Mouse (Mus musculus) ovary, postnatal 10 days (tissue): Measurements from ENCODE around the gene Aplp2.
A peak's percentile ranks its signal among the peaks of the same experiment; 100 is the strongest.

Experiments used
- DNase-seq: peaks from one replicate; pipeline ENCODE4 v3.0.0; 2022; ENCODE audit warnings: low spot score

The Aplp2 gene

DNA sequence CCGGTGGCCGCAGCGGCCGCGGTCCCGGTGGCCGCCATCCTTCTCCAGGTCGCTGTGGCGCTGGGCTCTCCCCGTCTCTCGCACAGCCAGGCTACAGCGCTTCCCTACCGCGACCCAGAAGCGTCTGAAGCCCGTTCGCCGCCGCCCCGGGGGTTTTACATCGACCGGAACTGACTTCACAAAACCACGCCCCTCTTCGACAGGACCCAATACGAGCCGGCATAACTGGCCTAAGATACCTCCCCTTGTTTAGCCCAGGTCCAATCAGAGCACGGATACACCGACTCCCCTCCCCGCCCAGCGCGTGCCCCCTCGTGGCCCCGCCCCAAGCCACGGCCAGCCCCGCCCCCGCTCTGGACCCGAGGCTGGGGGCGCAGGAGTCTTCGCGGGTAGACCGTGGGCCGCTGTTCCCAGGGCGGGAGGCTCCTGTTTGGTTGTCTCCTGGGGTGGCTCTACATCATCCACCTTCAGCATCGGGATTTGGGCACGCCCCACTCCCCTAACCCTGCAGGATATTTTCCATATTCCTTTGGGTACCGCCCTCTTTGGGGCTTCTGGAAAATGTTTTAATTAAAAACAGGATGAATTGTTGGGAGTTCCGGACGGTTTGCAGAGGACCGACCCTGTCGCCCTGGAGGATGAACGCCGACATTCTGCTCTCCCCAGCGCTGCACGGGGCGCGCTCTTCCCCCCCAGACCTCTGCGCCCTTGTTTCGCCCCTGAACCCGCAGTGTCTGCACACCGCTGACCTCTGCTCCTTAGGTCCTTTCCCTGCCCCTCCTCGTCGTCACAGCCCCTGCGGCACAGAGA is at the start of gene Aplp2:
Gene Aplp2 (minus strand): TSS at position 126 of the 810 bp plus-strand sequence.
- DNase-seq: peak; percentile 98

DNA sequence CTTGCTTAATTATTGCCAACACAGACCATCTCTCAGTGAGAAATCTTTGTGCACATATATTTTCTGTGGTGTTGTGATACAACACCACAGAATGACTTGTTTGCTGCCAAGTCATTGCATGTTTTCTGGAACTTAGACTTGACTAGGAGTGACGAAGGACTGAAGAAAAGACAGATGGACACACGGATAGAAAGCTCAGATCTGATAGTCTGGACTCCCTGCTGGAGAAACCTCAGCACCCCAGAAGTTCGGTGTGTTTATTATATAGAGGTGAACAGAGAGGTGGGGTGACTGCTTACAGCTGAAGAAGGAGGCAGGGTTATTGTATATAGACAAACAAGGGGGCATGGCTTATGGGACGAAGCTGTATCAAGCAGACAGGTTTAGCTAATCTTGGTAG is 48.6 kb upstream of the Aplp2 start:
- no peak for DNase-seq

DNA sequence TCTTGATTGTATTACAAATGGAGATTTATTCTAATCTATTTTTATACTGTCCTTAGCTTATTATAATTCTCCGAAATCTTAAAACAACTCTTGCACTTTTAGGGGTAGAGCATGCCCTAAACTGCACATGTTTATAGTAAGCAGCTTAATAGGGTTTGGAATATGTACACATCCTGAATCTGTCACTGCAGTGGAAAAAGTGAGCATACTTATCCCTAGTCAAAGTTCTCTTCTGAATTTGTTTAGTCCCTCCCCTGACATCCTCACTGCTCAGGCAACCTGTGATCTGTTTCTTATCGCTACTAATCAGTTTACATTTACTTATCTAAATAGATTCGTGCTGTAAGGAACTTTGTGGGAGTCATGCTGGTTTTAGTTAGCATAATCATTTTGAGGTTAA is 46.6 kb upstream of the Aplp2 start:
- DNase-seq: no peak

DNA sequence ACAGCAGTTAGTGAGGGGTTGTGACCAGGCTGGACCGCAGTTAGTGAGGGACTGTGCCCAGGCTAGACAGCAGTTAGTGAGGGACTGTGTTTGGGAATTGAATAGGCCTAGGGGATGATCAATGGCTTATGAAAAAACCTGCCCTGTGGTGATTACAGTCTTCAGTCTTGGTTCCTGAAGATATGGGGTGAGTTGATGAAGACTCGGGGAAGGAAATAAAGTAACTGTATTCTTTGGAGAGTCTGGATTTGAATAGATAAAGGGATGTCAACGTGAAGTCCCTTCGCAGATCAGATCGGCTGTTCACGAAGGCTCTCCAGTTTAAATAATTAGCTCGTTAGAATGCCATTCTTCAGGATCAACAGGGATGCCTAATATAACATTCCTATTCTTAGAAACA is 44.3 kb upstream of the Aplp2 start:
- no peak for DNase-seq

DNA sequence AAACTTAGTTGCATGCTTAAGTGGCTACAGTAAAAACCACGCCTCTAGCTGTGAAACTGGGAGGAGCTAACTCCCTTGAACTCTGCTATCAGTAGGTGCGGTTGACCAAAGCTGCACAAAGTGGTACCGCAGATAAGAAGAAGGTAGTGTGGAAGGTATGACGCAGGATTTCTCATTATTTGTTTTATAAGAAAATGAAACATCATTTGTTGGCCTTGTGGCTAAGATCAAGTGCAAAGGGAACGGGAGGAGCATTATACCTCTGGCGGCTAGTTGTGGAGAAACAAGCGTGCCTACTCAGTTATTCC is 43.0 kb upstream of the Aplp2 start:
- DNase-seq: no peak

DNA sequence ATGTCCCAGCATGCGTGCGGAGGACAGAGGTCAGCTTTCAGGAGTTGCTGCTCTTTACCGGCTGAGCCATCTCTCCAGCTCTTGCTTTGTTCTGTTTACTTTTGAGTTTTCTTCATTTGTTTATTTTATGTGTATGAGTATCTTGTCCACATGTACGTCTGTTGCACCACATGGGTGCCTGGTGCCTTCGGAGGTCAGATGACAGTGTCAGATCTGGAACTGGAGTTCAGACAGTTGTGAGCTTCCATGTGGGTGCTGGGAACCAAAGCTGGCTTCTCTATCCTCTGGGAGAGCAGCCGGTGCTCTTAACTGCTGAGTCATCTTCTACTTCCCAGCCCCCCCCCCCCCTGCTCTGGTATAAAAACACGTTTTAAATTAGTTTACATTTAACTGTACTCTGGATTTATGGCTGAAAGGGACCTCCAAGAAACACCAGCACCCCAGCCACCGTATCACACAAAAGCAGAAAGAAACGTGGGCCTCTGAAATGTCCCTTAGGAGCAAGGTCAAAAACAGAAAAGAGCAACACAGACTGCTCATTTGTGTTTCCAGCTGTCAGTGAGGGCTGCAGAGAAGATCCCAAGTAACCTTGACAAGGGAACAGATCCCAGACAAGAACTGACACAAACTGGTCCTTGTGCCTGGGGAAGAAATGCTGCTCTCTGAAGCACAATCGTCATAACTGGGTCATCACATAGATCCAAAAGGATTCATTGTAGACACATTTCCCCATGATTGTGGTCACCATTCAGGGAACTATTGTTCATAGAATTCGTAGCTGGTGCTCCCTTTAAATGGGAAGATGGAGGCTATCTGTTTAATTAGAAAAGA is 42.5 kb upstream of the Aplp2 start:
- DNase-seq: no peak

DNA sequence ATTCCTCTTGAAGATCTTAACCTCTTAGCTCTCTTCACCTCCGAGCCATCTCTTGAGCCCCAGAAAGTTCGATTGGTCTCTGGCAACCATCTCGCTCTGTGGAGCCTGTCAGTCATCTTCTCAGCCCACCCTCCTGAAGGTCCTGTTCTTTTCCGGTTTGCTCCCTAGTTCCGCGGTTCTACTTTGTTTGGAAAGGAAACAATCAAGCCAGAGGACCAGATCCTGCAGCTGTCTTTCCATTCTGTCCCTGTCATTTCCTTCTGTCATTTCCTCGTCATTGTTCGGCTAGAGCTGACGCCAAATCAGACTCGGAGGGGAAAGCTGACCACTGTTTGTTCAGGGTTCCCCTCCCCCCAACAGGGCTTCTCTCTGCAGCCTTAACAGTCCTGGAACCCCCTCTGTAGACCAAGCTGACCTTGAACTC is 41.7 kb upstream of the Aplp2 start:
- no peak for DNase-seq

DNA sequence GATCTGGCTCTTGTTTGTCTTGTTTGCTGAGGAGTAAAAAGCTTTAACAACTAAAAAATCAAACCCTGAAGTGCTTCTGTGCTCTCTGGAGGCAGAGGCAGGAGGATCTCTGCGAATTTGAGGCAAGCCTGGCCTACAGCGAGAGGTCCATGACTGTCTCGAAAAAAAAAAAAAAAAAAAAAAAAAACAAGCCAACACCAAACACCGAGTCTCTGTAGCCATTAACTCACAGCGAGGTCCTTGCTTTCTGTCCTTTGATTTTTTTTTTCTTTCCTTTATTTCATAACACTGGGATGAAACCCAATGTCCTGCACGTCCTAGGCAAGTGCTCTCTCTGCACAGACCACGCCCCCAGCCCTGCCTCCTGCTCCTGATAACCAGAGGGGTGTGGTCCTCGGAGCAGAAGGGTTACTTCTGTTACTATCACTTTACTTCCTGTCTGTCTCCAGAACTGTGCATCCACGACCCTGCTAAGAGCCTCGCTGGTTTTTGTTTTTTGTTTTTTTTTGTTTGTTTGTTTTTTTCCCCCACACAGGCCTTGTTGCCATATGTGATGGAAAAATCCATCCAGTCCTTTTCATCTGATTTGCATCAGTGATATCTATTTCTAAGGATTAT is 40.7 kb upstream of the Aplp2 start:
- DNase-seq: no peak

DNA sequence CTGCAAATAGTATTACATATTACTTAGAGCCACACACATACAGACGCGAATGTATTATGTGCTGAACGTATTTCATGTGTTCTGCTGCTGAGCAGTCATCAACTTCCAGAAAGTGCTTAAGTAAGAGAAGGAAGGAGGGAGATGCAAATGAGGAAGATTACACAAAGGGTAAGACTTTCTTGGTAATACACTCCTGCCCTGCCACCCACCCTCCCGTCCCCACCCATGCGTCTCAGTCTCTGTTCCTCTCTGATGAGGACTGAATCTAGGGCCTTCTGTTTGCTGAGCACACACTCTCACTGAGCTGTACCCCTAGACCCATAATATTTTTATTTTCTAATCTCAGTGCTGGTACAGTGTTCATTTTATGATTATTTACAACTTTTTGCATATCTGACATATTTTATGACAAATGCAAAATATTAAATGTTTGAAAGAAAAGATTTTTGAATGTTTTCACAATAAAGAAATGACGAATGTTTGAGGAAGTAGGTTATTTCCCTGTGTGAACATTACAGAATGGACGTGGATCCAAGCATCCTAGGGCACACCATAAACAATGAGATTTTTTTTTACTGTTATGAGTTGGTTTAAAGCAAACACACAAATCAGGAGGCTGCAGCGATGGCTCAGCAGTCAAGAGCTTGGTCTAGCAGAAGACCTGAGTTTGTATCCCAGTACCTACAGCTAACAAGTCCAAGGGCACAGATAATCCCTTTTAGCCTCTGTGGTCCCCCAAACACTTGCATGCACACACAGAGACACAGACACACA is 36.0 kb upstream of the Aplp2 start:
- no peak for DNase-seq

DNA sequence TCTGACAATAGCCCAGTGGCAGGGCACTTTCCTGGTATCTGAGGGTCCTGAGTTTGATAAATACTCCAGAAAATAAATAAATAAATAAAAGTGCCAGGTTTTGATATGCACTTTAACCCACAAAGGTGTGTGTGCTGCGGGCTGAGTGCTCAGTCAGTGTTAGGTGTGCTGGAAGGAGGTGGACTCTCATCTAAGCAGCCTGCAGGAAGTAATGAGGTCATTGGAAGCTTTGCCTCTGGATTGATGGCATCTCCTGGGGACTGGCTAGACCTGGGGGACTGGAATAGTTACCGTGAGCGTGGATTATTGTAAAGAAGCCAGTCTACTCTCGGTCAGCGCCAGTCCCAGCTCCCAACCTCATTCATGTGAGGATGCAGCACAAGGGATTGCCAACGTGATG is 34.8 kb upstream of the Aplp2 start:
- DNase-seq: no peak

DNA sequence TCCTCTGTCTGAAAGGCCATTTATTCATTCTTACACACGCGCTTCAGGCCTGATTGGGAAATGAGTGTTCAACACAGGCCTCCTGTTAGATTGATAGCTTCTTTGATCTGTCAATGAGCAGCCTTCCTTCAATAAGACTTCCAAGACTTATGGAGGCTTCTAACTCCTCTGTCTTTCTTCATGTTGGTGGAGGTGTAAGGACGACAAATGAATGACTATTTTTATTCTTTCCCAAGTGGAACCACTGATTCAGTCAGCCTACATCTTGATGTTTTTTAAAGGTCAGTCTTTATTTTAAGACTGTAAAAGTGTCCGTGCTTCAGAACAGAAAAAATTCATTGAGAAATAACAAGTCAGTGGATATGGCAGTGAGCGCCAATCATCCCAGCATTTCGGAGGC is 33.4 kb upstream of the Aplp2 start:
- DNase-seq: no peak

DNA sequence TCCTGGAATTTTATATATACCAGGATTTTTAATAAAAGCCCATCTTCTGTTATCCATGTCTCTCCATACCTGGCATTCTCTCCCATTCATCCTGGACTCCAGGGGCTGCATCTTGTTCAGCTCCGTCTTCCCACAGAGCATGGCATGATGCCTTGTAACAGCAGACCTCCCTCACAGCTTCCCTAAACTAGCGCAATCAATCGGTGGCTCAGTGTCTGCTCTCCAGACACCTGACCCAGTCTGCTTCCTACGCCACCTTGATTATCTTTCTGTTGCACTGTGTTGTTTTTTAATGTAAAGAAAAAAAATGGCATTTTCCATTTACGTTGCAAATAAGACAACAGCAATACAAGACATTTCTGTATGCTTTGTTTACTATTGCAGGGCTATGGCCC is 32.3 kb upstream of the Aplp2 start:
- no peak for DNase-seq

DNA sequence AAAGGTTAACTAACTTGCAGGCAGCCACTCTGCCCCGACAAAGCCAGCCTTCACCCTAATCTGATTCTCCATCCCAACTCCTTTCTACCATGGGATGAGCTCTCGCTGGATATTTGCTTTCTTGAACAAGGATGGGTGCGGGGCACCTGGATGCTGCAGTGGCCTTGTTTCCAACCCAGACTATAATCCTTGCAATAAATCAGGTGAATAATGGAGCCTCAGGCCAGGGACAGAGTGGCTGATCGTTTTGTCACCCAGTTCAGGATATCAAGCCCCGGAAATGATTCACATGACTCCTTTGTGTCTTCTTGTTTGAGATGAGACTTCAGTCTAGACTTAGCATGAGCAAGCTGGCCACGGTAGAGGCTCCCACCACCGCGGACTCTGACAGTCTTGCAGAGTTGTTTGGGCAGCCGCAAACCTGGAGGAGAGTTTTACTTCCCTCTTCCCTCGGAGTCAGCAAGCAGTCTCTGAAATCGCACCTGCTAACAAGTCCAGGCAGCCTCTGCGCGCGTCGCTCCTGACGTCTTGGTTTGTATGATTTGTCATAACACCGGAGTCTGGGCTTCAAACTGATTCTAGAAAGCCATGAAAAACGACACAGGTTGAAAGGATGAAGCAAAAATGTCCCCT is 31.8 kb upstream of the Aplp2 start:
- DNase-seq: no peak

DNA sequence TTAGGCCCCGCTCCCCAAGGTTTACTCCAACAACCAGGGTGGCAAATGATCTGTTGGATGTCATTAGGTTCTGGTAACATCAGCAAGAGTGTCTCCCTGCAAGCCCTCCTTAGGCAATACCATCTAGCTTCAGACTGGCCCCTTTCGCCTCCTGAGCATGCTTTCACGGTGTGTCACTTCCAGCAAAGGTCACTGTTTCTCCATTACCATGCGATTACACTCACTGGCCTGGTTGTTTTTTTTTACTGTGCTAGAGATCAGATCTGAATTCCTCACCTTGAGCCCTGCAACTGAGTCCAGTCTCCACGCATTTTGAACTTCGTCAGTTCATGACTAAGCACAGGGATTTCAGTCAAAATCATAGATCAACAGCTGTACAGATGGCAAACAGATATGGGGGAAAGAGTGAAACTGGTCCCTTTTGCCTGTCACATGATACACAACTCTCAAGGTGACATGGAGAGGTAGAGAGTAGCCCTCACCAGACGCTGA is 29.6 kb upstream of the Aplp2 start:
- no peak for DNase-seq

DNA sequence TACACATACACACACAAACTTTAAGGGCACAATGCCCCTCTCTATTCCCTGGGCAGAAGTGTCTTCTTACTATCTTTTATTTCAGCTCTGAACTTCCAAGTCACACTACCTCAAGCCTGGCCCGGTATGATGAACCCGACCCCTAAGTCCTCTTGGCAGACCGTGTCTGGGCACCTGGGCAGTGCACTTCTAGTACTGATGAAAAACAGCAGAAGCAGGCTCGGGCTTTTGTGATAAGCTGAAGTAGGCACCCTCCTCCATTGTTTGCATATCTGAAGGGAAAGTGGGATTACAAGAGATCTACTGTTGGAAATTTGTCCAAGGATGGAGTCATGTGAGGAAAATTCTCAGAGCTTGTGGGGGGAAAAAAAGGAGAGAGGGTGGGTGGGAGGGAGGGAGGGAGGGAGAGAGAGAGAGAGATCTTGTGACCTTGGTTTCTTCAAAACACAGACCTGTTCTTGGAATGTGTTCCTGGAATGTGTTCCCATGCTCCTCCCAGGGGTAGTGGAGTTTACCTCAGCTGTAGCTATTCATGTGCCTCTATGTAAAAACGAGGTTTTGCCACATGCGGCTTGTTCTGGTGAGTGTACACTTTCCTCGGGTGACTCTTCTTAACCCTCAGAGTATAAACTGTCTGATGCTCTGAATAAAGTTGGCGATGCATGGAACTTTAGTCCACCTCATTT is 29.1 kb upstream of the Aplp2 start:
- no peak for DNase-seq

DNA sequence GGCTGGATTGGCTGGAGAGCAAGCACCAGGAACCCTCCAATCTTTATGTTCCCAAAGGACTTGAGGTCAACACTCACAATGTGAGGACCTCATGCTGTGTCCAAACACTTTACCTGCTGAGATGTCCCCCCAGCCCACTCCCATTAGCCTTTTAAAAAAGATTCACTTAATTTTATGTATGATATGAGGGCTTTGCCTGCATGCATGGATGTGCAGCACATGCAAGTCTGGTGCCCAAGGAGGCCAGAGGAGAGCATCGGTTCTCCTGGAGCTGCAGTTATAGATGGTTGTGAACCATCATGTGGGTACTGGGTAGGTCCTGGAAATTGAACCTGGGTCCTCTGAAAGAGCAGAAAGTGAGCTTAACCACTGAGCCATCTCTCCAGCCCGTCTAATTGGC is 27.9 kb upstream of the Aplp2 start:
- no peak for DNase-seq

DNA sequence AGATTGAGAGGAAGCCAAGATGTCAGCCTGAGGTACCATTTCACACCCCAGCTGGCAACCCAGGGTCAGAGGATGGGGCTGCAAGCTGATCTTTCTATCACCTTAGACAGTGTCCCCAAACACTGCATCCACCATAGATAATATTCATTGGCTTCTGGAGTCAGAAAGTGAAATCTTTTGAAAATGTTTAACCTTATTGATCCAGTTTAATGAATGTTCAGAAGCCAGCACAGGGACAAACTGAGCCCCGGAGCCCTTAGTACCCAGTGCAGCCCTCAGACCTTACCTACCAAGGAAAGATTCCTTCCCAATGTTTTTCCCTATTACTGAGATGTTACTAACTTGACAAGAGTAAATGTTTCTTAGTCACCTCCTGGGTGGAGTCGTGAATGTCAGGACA is 26.9 kb upstream of the Aplp2 start:
- no peak for DNase-seq

DNA sequence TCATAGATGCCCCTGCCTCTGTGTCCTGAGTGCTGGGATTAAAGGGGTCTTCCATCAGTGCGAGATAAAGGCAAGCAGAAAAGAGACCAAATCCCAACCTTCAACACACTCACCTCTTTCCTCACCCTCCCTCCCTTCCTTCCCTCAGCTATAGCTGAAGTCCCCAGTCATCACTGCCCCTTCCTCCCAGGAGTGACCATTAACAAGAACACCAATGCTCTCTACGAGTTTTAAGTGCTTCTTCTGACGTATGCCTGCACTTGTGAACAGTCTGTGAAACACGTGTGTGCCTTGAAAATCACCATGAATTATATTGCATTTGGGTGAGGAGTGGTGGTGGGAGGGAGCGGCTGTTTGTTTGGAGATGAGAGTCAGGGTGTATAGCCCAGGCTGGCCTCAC is 24.5 kb upstream of the Aplp2 start:
- DNase-seq: no peak

DNA sequence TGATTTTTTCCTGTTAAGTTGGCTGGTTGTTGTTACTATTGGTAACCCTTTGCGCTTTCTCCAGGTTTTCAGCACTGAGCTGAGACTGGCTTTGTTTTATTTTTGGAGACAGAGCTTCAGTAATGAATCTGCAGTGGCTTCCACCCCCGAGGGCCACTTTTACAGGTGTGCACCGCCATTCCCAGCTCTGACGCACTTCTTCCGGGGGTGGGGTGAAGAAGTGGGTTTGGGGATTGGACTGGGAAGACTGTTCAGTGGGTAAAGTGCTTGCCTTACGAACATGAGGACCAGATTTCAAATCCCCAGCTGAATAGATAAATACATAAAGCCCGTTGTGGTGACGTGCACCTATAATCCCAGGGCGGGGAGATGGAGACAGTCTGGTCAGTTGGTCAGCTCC is 23.9 kb upstream of the Aplp2 start:
- DNase-seq: no peak

DNA sequence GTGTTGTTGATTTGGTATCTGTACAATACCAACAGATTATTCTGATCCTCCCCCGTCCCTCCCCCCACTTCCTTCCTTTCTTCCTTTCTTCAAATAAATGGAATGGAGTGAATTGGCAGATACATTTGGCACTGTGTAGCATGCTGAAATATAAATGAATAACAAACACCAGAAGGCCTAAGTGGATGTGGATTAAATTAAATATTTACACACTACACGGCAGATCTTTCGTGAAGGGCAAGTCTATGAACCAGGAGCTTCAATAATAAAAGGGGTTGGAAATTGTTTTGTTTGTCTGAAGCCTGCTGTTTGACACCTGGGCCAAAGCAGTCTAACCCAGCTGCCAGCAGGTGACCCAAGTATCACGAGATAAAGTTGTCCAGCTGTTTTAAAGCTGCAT is 23.4 kb upstream of the Aplp2 start:
- DNase-seq: no peak

DNA sequence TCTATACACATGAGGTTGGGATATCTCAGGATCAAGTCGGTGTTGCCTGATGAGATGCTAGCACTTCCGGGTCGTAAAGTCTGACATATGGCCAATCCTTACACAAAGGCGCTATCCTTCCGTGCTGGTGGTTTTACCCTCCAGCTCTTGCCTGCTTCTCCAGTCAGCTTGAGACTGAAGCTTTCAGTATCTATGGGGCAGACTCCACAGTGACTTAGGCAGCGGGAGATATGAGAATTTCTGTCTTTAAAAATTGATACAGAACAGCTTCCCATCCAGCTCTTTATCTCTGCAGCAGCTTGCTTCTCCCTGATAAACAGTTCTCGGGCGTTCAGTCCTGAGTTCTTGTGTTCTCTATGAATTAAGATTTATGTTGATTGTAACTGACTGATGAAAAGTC is 14.9 kb upstream of the Aplp2 start:
- DNase-seq: no peak
